13 mouse cellular contexts compared by ENCODE assay signal in the genomic region with DNA sequence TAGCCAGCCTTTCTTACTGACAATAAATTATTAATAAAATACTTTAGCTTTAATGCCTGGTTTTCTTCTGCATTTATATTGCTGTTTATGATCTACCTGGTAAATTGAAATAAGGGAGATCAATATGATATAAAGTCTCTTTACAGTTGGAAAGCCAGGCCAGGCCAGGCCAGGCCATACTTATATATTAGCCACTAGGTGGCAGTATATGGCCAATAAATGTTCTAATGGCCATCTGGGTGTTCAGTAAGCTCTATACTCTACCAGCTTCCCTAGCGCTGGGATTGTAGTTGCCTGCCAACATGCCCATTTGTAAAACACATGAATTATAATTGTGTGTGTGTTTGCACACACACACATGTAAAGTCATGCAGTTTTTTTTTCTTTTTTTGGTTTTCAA. TPM values are rescaled to one million over a fixed set of nuclear protein-coding genes. Genes with fewer than 3 reads are reported as not detected.
A peak's percentile ranks its signal among the peaks of the same experiment; 100 is the strongest.
DNase-seq lines count a peak whose midpoint lies in the region; ATAC-seq and TF ChIP-seq lines count a peak whose summit lies in the region.
"Had no signal": no experiment of that assay in that cellular context is flagged by ENCODE, and none has a peak within 500 bp of the region (broad histone marks: within the 10 kb centered on the region; RNA-seq: fewer than 3 reads in every experiment).

No protein-coding gene starts in this region.

- peaks cover 51% of the 10 kb centered on the region for H3K36me3 ChIP-seq in midbrain, embryonic 12.5 days
- H3K36me3 ChIP-seq in midbrain, embryonic 16.5 days (ENCODE audit: control insufficient read depth, insufficient read depth, low read length), result peaks cover 9% of the 10 kb centered on the region
- peaks cover 31% of the 10 kb centered on the region for H3K36me3 ChIP-seq in hindbrain, embryonic 12.5 days

- H3K9ac ChIP-seq in midbrain, embryonic 12.5 days (replicated peaks), result no peak overlapping the region
- H3K9ac ChIP-seq in midbrain, embryonic 16.5 days (ENCODE audit: low read depth, low read length), result no peak overlapping the region
- no peak overlapping the region for H3K9ac ChIP-seq in hindbrain, embryonic 12.5 days
- H3K9ac ChIP-seq: hindbrain, embryonic 15.5 days had no signal

- peak; percentile 78; the same call in 1 of the 2 replicates for ATAC-seq in midbrain, embryonic 12.5 days (ENCODE audit: low FRiP score, low read depth)
- no peak for ATAC-seq in midbrain, embryonic 16.5 days
- 0 out of 2 replicates have a peak, but pooled peaks have one; percentile 63 for ATAC-seq in hindbrain, embryonic 12.5 days (ENCODE audit: low FRiP score)

- H3K4me3 ChIP-seq in gastrocnemius, adult 2 months, result no peak overlapping the region
- H3K4me3 ChIP-seq in midbrain, embryonic 12.5 days, result no peak overlapping the region
- no peak overlapping the region for H3K4me3 ChIP-seq in midbrain, embryonic 16.5 days (ENCODE audit: low read depth, low read length)
- no peak overlapping the region for H3K4me3 ChIP-seq in hindbrain, embryonic 12.5 days
- H3K4me3 ChIP-seq: erythroblast, embryonic 14.5 days; hindbrain, embryonic 15.5 days had no signal

- intact Hi-C loops in gastrocnemius, adult 2 months (cut with DNase I), result loop anchor here (5.0 kb wide), 1 partner anchor 185 kb away; no protein-coding TSS in a partner anchor

- DNase-seq in gastrocnemius, adult 2 months, result no peak
- DNase-seq in gastrocnemius, adult 8-10 months (ENCODE audit: low spot score in 2 of 2), result no peak
- no peak for DNase-seq in adrenal gland, postnatal 4 days (ENCODE audit: low spot score in 2 of 2)
- no peak for DNase-seq in gastrocnemius, postnatal 25 days
- DNase-seq in gastrocnemius, postnatal 10 days, result no peak

- no peak overlapping the region for H3K27ac ChIP-seq in gastrocnemius, adult 2 months
- no peak overlapping the region for H3K27ac ChIP-seq in midbrain, embryonic 12.5 days (replicated peaks)
- H3K27ac ChIP-seq in midbrain, embryonic 16.5 days (ENCODE audit: low read length), result no peak overlapping the region
- no peak overlapping the region for H3K27ac ChIP-seq in hindbrain, embryonic 12.5 days
- H3K27ac ChIP-seq: hindbrain, embryonic 15.5 days had no signal

- H3K4me2 ChIP-seq in midbrain, embryonic 12.5 days (replicated peaks), result no peak overlapping the region
- no peak overlapping the region for H3K4me2 ChIP-seq in midbrain, embryonic 16.5 days (ENCODE audit: low read length)
- no peak overlapping the region for H3K4me2 ChIP-seq in hindbrain, embryonic 12.5 days (replicated peaks)
- H3K4me2 ChIP-seq: hindbrain, embryonic 15.5 days had no signal

- WGBS in midbrain, embryonic 12.5 days, result 77% methylated on average over 1 of the region's 1 CpGs
- WGBS in midbrain, embryonic 16.5 days, result 83% methylated on average over 1 of the region's 1 CpGs
- 88% methylated on average over 1 of the region's 1 CpGs for WGBS in hindbrain, embryonic 12.5 days

- no peaks in the 10 kb centered on the region for H3K9me3 ChIP-seq in midbrain, embryonic 12.5 days
- no peaks in the 10 kb centered on the region for H3K9me3 ChIP-seq in midbrain, embryonic 16.5 days (replicated peaks; ENCODE audit: control insufficient read depth, low read length, poor library complexity, severe bottlenecking)
- H3K9me3 ChIP-seq in hindbrain, embryonic 12.5 days (replicated peaks), result no peaks in the 10 kb centered on the region
- H3K9me3 ChIP-seq: hindbrain, embryonic 15.5 days had no signal

- peak; percentile 50 for TF ChIP-seq CTCF in gastrocnemius, adult 2 months (IDR thresholded peaks at IDR 0.05)

- no peaks in the 10 kb centered on the region for H3K27me3 ChIP-seq in midbrain, embryonic 12.5 days
- H3K27me3 ChIP-seq in midbrain, embryonic 16.5 days (ENCODE audit: control insufficient read depth, insufficient read depth, low read depth, low read length), result no peaks in the 10 kb centered on the region
- H3K27me3 ChIP-seq in hindbrain, embryonic 12.5 days, result no peaks in the 10 kb centered on the region
- H3K27me3 ChIP-seq: CH12.LX; hindbrain, embryonic 15.5 days had no signal

- no peaks in the 10 kb centered on the region for H3K4me1 ChIP-seq in midbrain, embryonic 12.5 days
- H3K4me1 ChIP-seq in midbrain, embryonic 16.5 days (ENCODE audit: control insufficient read depth, insufficient read depth, low read length), result no peaks in the 10 kb centered on the region
- H3K4me1 ChIP-seq in hindbrain, embryonic 12.5 days, result no peaks in the 10 kb centered on the region
- H3K4me1 ChIP-seq: hindbrain, embryonic 15.5 days had no signal

RNA-seq across cellular contexts. Expression of gene Mtnr1a, which starts 16.7 kb away (rescaled TPM):
- total RNA-seq in gastrocnemius, adult 2 months (2021), result not detected
- total RNA-seq in gastrocnemius, adult 8-10 months (2022), result not detected
- polyA plus RNA-seq in midbrain, embryonic 12.5 days (2016; fragmentation: Nextera tagmentation; extraction: Ambion mirVana), result 0.11 and 0.38 TPM in 2 replicates
- 0.23 and 0.57 TPM in 2 replicates for polyA plus RNA-seq in midbrain, embryonic 16.5 days (2015; fragmentation: Nextera tagmentation; extraction: Ambion mirVana)
- polyA plus RNA-seq in hindbrain, embryonic 12.5 days (2016; fragmentation: Nextera tagmentation; extraction: Ambion mirVana), result 0.22 TPM in 1 of 2 replicates, not detected in the other
- under 1 TPM in 1 of 2 experiments, not detected in 1; 0.36 TPM for total RNA-seq in adrenal gland, postnatal 4 days (2021)
- total RNA-seq in gastrocnemius, postnatal 25 days (2021), result not detected
- total RNA-seq in gastrocnemius, postnatal 10 days (2021), result not detected
- total RNA-seq: CH12.LX; left cerebral cortex, postnatal 10 days; megakaryocyte, adult 5-6 weeks had no signal
- polyA plus RNA-seq: erythroblast, embryonic 14.5 days had no signal
